Mouse (Mus musculus) cortical plate, adult 2 months (tissue): Measurements from ENCODE around the gene Nf2. TPM values are rescaled to one million over a fixed set of nuclear protein-coding genes. Genes with fewer than 3 reads are reported as not detected.
A peak's percentile ranks its signal among the peaks of the same experiment; 100 is the strongest.

Experiments
- H3K27ac ChIP-seq: fragments of 200-500 bp; 2 replicates; pipeline ENCODE4 v1.5.1; 2012; ENCODE audit warnings: low read length, control low read depth, inconsistent platforms; ENCODE audit not compliant: insufficient read depth
- H3K4me1 ChIP-seq: fragments of 200-500 bp; 2 replicates; pipeline ENCODE4 v1.6.1; 2011; ENCODE audit warnings: low read length; ENCODE audit not compliant: control insufficient read depth, insufficient read depth
- H3K4me3 ChIP-seq: fragments of 200-500 bp; 2 replicates; pipeline ENCODE4 v1.5.1; 2011; ENCODE audit warnings: mild to moderate bottlenecking, low read length, control low read depth; ENCODE audit not compliant: insufficient read depth
- CTCF ChIP-seq: fragments of 200-500 bp; IDR thresholded peaks from 2 replicates; pipeline ENCODE4 v1.5.1; 2011; ENCODE audit warnings: mild to moderate bottlenecking, control low read depth, low read length; ENCODE audit not compliant: insufficient read depth; ENCODE audit errors: extremely low read depth
- POLR2A ChIP-seq: fragments of 200-500 bp; IDR thresholded peaks from 2 replicates; pipeline ENCODE4 v1.6.1; 2011; ENCODE audit warnings: mild to moderate bottlenecking, low read length, control low read depth; ENCODE audit not compliant: insufficient read depth; ENCODE audit errors: extremely low read depth
- polyA plus RNA-seq: library from polyadenylated mRNA; depleted of rRNA; stranded (reverse); fragments of >200 nt; gene quantifications from 2 replicates; pipeline ENCODE4 v1.2.3, GENCODE M21; 2012; rRNA removed

Nf2 gene
- polyA plus RNA-seq = 60.5 and 65.6 TPM in 2 replicates

DNA sequence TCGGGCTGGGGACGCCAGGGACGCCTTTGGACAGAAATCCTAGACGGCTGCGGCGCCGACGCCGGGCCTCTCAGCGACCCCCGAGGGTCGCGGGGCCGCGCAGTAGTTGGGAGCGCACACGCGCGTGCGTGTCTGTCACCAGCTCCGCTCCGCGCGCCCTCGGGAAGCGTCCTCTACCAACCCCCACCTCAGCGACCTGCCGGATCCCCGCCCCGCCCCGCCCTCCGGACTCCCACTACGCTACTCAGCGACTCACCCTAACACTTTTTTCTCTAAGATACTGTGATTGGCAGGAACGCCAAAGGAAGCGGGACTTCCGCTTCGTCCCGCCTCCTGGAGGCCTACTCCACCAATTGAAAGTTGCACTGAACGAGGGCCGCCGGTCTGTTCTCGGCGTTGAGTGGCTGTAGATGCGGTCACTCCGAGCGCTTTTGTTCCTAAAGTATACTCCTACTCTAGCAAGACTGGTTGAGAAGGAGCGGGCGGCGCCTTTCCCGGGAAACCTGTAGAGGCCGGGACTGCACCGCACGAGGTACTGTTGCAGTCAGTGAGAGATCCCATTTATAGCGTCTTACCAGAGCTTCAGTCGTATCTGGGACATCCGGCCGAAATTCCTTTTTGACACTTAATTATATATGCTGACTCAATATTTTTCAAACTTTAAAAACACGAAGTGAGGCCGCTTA, at the start of gene Nf2:
TSS of gene Nf2 (minus strand) at position 279 of the 686 bp plus-strand sequence.
- TF ChIP-seq POLR2A (peak; percentile 40; the same call in 1 of the 2 replicates), CTCF (no peak)
- peak within 1 kb of the TSS; percentile 96 for H3K4me3 ChIP-seq
- H3K4me1 ChIP-seq = peaks cover 2% of the 10 kb centered on the region; the same call in 1 of the 2 replicates
- no peak within 1 kb of the TSS for H3K27ac ChIP-seq

DNA sequence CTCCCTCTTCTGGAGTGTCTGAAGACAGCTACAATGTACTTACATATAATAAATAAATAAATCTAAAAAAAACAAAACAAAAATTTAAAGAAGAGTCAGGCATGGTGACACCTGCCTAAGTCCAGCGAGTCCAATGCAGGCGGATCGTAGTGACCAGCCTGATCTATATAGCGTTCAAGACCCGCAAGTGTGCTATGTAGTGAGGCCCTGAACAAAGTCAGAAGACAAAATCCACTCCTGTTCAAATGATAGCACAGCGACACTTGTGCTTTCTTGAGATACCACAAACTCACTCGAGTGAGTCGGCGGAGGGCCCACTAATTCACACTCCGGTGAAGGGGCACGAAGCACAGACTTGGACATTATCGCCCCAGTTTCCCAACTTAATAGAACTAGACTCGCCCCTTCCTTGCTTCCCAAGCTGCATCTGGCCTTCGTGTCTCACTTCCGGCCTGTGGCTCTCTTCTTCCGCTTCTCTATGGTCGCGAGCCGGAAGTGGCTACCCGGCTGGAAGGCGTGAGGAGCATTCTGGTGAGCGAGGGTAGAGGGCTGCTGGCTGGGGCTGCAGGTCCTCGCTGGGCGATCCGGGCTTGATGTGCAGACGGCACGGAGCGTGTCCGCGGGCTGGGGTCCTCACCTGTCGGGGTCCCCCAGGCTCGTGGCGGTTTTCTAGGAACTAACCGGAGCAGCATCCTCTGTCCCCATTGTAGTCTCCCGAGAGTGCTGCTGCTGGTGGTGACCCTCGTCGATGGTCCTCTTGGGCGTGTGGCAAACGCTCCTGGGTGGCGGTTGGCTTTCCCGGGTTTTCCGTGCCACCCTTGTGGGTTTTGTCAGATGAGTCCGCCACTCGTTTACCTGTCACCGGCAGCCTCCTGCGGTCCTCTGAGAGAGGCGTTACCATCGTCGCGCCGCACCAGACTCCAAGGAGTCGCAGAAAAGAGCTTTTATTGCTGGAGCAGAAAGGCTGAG, 45.8 kb upstream of the Nf2 start, which contains the start of gene Thoc5:
TSS of gene Thoc5 (plus strand) at position 473 of the 969 bp plus-strand sequence.
- no peak for TF ChIP-seq CTCF
- TF ChIP-seq POLR2A = peak; percentile 84
- Histone ChIP-seq H3K27ac (no peak within 1 kb of the TSS), H3K4me1 (peaks cover 2% of the 10 kb centered on the region; the same call in 1 of the 2 replicates)

DNA sequence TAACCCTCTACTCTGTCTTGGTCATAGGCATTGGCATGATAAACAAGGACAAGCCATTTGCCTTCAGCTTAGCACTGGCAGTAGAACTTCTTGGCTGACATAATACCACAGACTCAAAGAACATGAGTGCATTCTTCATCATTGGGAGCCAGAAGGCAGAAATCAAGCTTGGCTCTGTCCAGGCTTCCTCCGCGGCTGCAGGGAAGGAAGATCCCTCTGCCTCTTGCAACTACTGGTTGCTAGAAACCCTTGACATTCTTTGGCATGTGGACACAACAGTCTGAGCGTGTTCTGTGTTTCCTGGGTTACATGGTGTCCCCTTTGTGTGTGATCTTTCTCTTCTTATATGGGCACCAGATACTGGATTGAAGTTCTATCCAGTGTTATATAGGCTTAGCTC, 37.7 kb upstream of the Nf2 start:
- H3K4me1 ChIP-seq = no peaks in the 10 kb centered on the region
- H3K27ac ChIP-seq = no peak overlapping the region
- TF ChIP-seq CTCF (no peak), POLR2A (no peak)

More for the DNA sequence above, 45.8 kb upstream of the Nf2 start, which contains the start of gene Thoc5:
- H3K4me3 ChIP-seq = peak within 1 kb of the TSS; percentile 47

DNA sequence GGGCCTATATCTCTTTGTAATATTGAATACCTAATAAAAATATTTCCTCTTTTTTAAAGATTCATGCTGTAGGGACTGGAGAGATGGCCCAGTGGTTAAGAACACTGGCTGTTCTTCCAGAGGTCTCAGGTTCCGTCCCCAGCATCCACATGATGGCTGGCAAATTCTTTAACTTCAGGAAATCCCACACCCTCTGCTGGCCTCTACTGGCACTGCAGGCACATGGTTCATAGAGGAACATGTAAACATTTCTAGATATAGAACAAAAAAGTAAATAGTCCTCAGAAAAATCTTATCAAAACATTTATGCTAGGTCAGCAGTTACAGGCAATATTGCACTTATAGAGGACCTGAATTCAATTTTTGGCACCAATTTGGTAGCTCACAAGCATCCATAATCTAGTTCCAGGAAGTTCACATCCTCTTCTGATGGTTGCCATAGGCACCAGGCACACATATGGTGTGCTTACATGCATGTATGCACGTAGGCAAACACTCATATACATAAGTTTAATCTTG, 36.1 kb upstream of the Nf2 start:
- Histone ChIP-seq H3K27ac (no peak overlapping the region), H3K4me3 (no peak overlapping the region), H3K4me1 (no peaks in the 10 kb centered on the region)
- TF ChIP-seq CTCF = peak; percentile 42
- no peak for TF ChIP-seq POLR2A

More for the DNA sequence above, 37.7 kb upstream of the Nf2 start:
- no peak overlapping the region for H3K4me3 ChIP-seq

DNA sequence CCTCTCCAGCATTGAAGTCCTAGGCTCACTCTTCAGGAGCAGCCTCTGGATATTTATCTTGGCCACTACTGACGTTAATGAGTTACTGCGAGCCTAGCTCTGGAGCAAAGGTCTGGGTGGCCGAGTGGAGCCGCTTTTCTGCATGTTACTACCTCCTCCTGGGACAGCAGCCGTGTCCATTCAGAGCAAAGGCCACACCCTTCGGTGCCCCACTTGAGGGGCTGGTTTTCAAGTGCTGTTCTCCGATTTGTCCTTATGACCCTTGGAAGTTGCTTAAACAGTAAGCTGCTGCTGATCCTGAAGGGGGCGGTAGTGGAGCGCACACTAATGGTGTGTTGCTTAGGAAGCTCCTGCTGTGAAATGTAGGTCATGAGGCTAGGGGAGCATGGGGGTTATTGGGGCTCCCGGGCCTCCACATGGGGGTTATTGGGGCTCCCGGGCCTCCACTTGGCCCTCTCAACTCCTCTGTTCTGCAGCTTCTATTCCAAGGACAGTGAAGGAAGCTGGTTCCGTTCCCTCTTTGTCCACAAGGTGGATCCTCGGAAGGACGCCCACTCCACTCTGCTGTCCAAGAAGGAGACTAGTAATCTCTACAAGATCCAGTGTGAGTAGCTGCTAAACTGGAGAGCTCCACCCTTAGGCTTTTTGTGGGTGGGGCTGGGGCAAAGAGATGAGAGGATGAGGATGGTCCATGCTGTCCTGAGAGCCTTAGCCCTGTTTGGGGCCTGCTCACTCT, 33.7 kb upstream of the Nf2 start:
- no peaks in the 10 kb centered on the region for H3K4me1 ChIP-seq
- TF ChIP-seq CTCF (0 out of 2 replicates have a peak, but pooled peaks have one; percentile 10), POLR2A (no peak)

DNA sequence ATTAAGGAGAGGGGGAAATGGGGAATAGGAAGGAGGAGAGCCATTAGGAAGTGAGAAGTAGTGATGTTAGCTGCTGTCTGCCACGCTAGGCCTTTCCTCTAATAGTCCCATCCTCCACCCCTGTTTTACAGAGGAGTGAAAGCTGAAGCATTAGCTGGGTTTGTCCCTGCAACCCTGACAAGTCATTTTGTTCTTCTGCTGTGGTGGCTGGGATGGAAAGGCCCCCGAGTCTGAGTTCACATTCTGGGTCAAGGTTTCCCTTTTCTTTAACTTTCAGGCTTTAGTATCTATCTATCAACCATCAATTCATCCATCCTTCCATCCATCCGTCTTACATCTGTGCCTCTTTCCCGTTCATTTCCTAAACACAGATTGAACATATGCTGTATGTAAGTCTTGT, 31.8 kb upstream of the Nf2 start:
- no peaks in the 10 kb centered on the region for H3K4me1 ChIP-seq
- TF ChIP-seq POLR2A (no peak), CTCF (no peak)
- no peak overlapping the region for H3K27ac ChIP-seq
- H3K4me3 ChIP-seq = no peak overlapping the region

More for the DNA sequence above, 33.7 kb upstream of the Nf2 start:
- no peak overlapping the region for H3K27ac ChIP-seq
- no peak overlapping the region for H3K4me3 ChIP-seq

DNA sequence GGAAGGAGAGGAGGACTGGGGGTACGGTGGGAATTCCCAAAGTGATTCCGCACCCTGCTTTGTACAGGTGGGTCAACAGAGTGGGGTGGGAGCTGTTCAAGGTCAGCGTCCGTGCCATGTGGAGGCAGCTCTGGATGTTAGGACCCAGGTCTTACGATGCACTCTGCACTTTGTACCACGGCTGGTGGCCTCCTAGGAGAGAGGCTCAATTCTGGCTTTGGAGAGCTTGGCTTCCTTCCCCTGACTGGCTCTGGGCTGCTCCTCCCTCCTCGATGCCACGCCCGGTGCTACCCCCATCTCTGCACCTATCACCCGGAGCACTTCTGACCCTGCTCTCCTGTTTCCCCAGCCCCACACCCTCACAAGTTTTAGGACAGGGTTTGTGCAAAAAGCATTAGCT, 25.2 kb upstream of the Nf2 start:
- peak overlapping the region; percentile 54 for H3K4me3 ChIP-seq
- H3K27ac ChIP-seq = no peak overlapping the region
- no peak for TF ChIP-seq POLR2A
- TF ChIP-seq CTCF = no peak
- H3K4me1 ChIP-seq = no peaks in the 10 kb centered on the region

DNA sequence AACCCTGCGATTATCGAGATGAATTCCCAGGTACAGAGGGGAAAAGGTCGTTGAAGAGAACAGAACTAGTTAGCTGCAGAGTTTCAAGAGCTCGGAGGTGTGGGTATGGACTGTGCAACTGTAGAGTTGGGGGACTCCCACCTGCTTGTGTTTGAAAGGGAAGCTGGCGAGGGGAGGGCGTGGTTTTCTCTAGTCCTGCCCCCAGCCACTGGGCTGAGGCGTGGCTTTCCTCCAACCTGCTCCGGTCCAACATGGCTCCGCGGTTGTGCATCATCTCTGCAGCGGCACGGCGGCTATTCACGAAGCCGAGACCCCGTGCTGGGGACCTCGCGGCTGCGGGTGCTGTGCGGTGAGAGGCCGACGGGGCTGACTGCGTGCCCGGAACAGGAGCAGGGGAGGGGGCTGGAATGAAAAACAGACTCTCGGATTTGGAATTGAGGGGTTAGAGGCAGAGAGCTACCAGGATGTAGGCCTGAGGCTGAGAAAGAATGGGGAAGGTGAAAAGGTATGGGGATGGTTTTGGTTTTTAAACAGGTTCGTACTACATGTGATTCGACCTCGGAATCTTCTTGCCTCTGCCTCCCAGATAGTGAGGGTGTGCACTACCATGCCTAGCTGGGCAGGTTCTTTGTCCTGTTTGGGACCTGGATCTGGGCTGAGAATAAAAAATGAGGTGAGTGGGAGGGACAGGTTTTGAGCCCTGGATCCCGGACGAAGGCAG, 24.6 kb upstream of the Nf2 start, which contains the start of gene Nipsnap1:
TSS of gene Nipsnap1 (plus strand) at position 197 of the 721 bp plus-strand sequence.
- peak within 1 kb of the TSS; percentile 54 for H3K4me3 ChIP-seq
- no peak within 1 kb of the TSS for H3K27ac ChIP-seq
- TF ChIP-seq POLR2A (peak; percentile 82), CTCF (no peak)
- no peaks in the 10 kb centered on the region for H3K4me1 ChIP-seq
